Mouse (Mus musculus) kidney, adult 2 months (tissue): ENCODE measurements around the gene Kdm4b.

Source experiments
- CTCF ChIP-seq: fragments of 200-500 bp; conservative IDR thresholded peaks from 2 replicates; pipeline ENCODE4 v1.5.1; 2011; ENCODE audit warnings: low read depth, mild to moderate bottlenecking, control low read depth, low read length, moderate library complexity, mixed read lengths; ENCODE audit not compliant: insufficient read depth, insufficient read length
- POLR2A ChIP-seq: fragments of 200-500 bp; IDR thresholded peaks from one replicate; pipeline ENCODE4 v1.6.1; 2011; ENCODE audit warnings: low read depth, low read length, control low read depth

DNA sequence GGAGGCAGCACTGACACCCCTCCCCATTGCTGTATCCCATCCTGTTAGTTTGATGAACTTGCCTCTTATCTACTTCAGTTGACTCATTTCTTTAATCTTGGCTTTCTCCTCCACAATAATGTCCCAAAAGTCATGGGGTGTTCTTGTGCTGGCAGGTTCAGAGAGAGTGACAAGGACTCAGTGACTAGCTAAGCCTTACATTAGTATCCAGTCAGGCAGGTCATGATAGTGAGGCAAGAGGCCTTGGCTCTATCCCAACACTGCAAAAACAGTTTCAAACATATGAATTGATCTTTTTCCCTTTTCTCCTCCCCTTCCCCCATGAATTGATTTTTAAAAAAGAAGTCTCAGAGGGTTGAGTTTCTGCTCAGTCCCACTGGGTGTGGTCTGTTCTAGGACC lies 3.4 kb downstream of the Kdm4b start:
- TF ChIP-seq POLR2A (no peak), CTCF (no peak)
